Mouse (Mus musculus): Measurements from ENCODE around the gene Eif4e1b. TPM values are rescaled to one million over a fixed set of nuclear protein-coding genes. Genes with fewer than 3 reads are reported as not detected.
"Not testable (repeated sequence)": the region's sequence is repeated elsewhere in the genome, so short reads cannot be mapped to it uniquely, and the experiment has no call there.

The Eif4e1b gene
- total RNA-seq, 2 experiments from 2014 or later: not detected

DNA sequence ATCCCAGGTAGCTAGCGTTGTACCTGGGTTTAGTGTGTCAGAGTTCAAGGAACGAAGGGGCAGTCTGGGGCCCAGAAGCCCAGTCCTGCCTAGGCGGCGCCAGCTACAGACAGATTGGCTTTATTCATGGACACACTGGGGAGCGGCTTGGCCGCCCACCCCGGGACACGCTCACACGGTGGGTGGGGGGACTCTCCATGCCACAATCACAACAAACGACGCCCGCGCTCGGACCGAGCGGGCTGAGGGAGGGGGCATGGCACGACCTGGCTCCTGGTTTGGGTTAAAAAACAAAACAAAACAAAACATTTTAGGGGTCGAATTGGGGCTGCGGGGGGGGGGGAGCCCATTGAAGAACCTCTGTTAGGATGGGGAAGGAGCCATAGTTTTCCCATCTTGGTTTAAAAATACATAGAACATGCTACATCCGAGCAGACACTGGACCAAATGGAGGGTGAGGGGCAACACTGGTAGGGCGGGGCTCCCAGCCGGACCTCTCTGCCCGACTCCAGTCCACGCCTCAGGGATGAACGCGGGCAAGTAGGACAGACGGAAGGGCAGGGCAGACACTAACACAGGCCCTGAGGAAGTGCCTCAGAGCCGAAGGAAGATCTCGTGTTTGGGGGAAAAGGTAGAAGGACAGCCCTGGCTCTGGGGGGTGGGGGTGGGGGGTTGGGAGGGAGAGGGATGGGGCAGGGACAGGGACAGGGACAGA, 24.9 kb upstream of the Eif4e1b start:
- DNase-seq (ENCODE audit: low spot score in 2 of 2): no peak

DNA sequence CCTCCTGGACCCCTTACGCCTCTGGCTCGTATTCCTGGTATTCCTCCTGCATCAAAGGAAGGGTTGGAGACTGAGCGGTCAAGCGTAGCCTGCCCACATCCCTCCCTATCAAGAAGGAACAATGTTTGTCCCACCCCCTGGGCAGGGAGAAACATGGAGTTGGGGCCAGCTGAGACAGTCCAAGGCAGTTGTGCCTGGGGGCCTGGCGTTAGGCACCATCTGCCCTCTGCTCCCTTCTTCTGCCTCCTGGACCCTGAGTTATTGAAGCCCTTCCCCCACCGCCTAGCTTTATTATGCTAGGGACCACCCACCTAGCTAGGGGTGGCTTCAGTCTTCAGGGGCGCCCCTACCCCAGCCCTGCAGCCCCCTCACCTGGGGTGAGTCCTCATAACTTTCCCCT, 24.3 kb upstream of the Eif4e1b start:
- DNase-seq (ENCODE audit: low spot score in 2 of 2): no peak

DNA sequence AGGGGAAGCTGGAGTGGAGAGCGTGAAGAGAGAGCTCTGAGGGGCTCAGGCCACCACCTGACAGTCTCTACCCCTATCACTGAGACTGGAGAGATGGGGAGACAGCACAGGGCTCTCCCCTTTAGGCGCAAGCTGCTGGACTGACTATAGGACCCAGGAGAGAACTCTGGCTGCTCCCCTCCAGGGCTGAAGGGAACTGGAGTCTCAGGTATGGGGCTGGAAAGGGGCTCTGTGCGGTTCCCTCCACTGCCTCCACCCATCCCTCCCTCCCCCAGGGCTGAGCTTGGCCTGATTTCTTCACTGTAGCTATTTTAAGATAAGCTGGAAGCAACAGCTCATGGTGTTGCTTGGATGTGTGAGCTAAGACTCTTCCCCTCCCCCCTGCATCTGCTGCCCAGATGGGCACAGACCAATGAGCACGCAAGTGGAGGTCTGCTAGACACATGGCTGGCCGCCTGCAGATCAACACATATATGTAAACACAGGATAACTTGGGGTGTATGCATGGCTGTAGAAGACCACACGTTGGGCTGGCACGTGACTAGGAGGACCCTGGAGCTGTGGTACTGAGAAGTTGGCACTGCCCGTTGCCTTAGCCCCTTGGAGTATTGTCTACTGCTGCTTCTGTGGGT, 23.5 kb upstream of the Eif4e1b start:
- DNase-seq (ENCODE audit: low spot score in 2 of 2): no peak

DNA sequence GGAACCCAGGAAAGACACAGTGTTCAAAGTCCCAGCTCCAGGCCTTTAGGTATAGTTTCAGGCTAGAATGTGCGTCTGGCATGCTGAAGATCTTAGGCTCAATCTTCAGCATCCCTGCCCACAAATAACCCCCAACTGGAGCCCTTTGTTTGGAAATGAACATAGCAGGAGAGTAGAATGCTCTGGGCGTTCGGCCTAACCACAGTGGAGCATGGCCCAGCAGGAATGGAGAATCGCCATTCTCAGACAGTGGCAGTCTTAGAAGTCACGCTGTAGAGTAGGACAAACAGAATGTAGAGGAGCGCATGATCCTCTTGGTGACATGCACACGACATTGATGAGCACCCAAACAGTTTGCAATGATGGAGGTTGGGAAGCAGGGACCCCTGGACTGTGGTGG, 22.9 kb upstream of the Eif4e1b start:
- no peak for DNase-seq (ENCODE audit: low spot score in 2 of 2)

DNA sequence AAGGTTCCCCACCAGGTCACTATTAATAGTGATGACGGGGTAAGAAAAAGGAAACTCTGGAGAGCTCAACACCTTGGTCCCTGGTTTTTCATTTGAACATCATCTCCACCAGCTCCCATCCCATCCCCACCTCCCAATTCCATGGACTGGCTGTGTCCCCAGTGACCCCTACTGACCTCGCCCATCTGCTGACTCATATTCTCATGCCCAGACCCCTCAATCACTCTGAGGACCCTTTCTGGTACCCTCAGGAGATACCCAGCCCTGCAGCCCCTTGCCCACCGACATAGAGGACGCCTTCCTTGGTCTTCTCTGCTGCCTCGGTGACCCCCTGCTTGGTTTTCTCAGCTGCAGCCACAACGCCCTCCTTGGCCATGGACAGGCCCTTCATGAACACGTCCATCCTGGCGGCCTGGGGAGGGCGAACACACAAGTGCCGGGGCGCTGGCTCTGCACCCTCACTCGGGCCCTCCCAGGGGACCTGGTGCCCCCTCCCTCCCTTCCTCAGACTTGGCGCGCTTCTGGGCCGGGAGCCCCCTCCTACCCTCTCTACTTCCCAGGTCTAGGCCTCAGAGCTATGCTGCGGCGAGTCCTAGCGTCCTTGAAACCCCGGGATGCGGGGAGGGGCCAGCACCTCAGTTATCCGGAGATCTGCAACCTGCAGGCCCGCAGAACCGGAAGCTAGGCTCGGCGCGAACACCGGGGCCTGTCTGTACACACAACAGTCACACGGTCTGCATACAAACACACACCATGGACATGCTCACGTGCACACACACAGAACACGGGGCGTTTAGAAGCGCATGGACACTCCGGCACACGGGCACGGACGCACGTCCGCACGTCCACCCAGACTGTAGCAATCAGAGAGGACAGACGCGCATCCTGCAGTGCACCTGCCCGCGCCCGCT, 18.3 kb upstream of the Eif4e1b start:
- no peak for DNase-seq (ENCODE audit: low spot score in 2 of 2)

DNA sequence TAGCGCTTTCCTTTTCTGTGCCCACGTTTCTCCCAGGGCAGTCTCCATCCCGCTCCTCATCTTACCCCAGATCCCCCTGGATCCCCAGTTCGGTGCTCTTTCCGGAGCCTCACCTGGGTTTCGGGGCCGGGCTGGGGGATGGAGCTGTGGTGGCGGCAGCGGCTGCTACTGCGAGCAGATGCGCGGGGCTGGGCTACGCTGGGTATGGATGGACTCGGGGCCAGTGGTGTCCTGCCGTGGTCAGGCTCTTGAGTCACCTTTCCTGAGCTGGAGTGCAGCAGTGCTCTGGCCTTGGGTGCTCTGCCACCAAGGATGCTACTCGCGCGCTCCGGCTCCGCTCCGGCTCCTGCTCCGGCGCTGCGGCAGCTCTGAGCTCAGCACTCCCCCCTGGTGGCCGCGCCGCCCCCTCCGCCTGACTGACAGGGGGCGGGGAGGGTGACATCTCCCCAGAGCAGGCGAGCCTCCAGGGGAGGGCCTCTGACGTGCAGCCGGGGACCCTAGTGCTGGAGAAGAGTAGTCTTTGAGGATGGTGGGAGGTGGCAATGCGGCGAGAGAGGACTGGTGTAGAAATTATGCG, 17.5 kb upstream of the Eif4e1b start, which contains the start of gene Sncb:
Sncb (minus strand) TSS at position 404 of the 577 bp plus-strand sequence.
- DNase-seq (ENCODE audit: low spot score in 2 of 2): peak; percentile 55 to 67

DNA sequence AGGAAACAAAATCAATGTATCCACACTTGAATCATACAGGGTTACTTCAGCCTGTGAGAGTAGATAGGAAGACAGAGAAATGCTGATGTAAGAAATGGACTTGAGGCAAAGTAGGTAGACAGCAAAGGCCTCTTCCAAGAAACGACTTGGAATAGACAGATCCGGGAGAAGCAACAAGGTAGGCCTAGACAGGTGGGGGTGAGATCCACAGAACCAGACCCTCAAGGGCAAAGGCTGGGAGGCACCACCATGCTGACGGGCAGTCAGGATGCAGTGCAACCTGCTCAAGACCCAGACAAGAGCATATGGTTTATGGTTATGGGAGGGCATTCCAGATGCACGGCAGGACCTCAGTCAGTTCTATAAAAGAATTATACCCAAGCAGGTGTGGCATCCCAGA, 16.8 kb upstream of the Eif4e1b start:
- no peak for DNase-seq (ENCODE audit: low spot score in 2 of 2)

DNA sequence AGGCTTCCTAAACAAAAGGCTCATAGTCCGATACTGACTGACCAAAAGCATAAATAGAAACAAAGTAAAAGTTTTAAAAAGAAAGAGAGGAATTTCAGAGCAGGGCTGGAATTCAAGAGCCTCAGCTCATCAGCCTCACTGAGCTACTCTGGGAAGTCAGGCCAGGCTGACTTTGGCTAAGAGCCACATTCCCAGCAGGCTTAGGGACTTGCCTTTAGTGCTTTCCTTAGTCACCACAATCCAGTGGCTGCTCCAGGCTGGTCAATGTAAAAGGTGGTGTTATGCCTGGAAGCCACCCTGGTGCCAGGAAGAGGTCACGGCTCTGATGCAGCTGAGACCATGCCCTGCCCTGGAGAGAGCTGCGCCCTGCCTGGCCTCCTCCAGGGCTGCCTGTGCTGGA, 3.2 kb upstream of the Eif4e1b start:
- no peak for DNase-seq (ENCODE audit: low spot score in 2 of 2)

DNA sequence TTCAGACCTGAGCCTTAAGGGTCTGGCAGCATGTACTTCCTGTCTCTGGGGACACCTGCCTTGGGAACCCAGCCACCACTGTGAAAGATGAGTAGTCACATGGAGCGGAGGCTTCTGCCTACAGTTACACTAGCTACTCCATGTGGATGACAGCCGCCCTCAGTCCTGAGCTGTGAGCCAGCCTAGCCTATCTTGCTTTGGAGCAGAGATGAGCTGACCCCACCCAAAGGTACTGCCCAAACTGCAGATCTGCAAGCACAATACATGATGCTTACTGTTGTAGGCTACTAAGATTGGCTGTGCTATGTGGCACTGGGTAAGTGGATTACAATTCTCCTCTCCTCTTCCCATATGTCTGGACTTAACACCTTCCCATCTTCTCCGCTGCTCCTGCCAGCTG, 2.7 kb upstream of the Eif4e1b start:
- no peak for DNase-seq (ENCODE audit: low spot score in 2 of 2)

DNA sequence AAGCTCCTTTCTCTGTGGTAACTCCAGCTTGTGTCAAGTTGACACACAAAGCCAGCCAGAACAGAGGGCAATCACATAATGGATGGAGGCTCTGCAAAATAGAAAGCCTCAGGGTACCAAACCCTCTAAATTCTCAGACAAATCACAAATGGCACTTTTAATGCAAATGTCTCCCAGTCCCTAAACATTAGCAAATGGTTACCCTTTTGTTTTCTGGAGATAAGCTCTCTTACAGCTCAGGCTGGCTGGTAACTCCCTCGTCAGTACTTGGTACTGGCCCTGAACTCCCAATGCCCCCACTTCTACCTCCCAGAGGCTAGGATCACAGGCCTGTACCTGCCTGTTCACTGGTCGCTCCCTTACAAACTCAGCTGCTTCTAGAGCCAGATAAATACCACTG, 563 bp upstream of the Eif4e1b start:
- no peak for DNase-seq (ENCODE audit: low spot score in 2 of 2)

DNA sequence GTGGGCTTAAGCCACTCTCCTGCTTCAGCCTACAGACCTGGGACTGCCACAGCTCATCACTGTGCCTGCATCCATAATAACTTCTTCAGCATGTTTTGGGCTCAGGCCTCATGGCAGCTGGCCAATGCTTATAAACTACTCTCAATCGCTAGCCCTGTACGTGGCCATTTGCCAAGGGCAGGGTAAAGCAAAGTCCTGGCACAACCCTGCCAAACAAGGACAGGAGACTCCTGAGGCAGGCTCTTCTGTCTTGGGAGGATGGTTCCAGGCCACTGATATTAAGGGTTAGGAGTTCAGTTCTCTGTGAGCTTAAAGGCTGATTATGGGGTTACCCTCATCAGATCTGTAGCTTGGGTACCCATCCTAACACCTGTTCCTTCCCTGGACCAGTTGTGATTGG, 3.8 kb downstream of the Eif4e1b start:
- DNase-seq (ENCODE audit: low spot score in 2 of 2): not testable (repeated sequence)

DNA sequence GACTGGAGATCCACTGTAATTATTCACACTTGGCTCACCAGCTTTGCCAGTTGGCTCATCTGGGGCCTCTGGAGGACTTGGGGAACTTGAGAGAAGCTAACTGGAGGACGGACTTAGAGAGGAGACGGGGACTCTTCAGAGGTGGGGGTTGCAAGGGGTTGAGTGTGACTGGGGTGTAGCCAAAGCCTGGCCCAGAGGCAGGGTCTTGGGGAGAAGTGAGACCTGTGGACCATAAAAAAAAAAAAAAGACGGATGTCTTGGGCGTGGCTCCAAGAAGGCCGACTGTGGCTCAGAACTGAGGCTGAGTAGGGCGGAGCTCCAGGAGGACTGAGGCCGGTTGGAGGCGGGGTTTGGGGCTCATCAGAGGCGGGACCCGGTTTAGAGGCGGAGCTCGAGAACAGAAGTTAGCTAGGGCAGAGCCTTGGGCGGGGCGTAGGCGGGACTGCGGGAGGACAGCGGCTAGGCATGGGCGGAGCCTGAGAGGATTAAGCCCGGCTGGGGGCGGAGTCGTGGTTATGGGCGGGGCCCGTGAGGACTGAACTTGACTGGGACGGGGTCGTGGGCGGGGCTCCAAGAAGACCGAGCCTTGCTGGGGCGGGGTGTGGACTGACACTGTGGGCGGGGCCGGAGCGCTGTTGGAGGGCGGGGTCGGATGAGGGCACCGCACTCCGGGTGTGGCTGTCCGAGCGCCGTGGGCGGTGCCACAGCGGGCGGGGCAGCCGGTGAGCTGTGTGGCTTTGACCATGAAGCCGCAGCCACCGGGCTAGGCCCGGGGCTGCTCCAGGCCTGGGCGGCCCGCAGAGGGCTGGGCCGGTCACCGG, 5.2 kb downstream of the Eif4e1b start, which contains the start of gene Tspan17:
Tspan17 (plus strand) TSS at position 638 of the 821 bp plus-strand sequence.
- peak; percentile 95 to 96 for DNase-seq (ENCODE audit: low spot score in 2 of 2)

DNA sequence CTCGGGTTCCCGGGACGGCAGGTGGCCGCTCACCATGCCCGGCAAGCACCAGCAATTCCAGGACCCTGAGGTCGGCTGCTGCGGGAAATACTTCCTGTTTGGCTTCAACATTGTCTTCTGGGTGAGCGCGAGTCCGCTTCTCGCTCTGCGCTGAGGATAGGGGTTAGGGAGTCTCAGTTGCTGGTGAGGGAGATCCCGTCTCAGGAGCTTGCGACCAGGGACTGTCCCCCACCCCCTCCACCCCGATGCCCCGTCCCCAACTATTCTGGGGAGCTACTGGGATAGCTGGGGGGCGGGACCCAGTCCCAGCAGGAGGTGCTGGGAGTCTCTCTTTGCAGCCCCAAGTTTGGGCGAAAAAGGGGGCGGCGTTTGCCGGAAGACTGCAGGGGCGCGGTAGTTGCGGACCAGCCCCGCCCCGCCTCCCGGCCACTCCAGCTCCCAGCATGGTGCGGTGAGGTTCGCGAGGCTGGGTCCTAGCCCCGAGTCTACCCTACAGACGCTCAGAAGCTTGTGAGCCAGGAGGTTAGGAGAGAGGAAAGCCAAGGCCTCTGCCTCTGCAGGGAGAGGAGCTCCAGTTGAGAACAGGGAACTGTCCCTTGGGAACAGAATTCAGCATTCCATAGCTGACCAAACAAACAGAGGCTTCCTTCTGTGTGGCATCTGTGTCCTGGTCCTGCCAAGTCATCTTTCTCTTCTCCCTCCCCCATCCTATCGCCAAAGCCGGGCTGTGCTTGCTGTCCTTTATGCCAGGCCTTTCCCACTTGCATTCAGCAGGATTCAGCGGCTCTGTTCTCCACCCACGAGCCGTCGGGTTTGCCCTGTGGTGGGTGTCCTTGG, 6.0 kb downstream of the Eif4e1b start:
- DNase-seq (ENCODE audit: low spot score in 2 of 2): peak; percentile 37 to 57

DNA sequence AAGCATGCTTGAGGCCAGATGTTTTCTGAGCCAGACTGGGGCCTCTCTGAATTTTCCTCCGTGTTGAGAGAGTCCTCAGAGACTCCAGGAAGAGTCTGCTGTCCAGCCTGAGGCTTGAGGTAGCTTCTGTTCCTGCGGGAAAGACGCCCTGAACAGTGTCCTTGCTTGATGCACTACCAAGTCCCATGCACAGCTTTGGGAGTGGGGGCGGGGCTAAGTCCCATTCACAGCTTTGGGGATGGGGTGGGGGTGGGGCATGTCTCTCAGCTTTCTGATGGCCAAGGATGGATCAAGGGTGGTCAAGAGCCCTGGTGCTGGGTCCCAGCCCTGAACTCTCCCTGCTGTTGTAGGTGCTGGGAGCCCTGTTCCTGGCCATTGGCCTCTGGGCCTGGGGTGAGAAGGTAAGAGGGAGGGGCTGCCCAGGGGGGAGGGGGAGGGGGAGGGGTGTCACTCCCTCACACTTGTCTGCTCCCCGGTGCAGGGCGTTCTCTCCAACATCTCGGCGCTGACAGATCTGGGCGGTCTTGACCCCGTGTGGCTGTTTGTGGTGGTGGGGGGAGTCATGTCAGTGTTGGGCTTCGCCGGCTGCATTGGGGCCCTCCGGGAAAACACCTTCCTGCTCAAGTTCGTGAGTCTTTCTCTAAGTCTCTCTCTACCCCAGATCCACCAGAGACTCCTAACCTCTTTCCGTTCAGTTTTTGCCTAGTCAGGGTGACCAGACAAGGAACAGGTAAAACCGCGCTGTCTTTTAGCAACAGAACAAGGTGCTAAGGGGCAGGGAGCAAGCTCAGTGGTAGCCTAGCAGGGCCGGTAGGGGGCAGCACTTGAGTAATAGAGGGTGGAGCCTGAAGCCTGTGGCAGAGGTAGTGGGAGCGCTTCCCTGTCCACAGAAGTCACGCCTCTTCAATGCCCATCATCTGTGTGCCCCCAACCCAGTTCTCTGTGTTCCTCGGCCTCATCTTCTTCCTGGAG, 8.7 kb downstream of the Eif4e1b start:
- no peak for DNase-seq (ENCODE audit: low spot score in 2 of 2)

DNA sequence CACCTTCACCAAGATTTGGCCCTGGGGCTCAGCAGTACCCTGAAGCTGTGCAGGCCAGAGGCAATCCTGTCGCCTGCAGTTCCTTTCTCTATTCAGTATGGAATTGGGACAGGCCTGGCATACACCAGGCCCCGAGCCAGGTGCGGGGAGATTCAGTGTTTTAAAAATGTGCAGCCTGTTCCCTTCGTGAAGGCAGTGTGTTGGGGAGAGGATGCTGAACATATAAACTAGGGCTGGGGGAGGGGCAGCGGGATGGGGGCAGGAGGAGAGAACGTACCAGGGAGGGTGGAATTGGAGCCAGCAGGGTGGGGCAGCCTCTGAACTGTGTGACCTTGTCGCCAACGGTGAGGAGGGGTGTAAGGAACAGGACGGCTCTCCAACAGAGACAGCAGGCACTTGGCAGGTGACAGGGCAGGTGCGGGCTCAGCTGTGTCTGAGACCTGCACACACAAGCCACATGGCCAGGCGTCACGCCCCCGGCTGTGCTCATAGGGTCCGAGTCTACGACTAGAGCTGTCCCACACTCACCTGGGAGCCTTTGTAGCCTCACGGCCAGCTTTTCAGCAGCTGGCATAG, 10.3 kb downstream of the Eif4e1b start:
- no peak for DNase-seq (ENCODE audit: low spot score in 2 of 2)

DNA sequence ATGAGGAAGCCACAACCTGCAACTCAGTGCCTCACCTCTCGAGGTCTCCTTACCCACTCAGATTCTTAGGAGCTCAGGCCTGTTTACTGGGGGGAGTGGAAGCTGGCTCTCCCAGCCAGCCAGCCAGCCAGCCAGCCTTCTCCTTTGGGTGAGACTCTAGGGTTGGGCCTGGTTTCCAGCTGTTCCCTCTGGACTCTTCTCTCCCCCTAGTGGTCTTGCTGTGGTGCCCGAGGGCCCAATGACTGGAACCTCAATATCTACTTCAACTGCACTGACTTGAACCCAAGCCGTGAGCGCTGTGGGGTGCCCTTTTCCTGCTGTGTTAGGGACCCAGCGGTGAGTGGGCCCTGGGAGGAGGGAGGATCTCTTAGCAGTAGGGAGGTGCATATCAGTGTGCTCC, 11.0 kb downstream of the Eif4e1b start:
- DNase-seq (ENCODE audit: low spot score in 2 of 2): no peak

DNA sequence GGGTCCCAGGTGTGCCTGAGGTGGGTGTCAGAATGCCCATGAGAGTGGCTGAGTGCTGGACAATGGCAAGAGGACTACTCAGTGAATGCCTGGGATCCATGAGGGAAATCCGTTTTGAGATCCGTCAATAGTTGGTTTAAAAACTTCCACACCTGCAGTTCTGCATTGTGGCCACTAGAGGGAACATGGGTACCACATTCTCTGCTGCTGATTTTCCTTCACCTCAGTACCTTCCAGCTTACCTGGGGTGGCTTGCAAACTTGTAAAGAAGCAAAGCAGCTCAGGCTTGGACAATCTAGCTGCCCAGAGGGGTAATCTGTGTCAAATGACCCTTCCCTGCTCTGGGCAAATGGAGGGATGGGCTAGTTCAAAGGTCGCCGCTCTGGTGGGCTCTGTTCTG, 13.6 kb downstream of the Eif4e1b start:
- no peak for DNase-seq (ENCODE audit: low spot score in 2 of 2)

Data from adrenal gland, adult 18-20 months (tissue).